Mouse (Mus musculus): ENCODE results near the gene Them7. TPM values are rescaled to one million over a fixed set of nuclear protein-coding genes. Genes with fewer than 3 reads are reported as not detected.

The Them7 gene
- polyA plus RNA-seq, 1 experiment from 2014 or later, result 0.87 TPM

GRCm38 (mm10) chr2:105305876-105306275, 81.8 kb downstream of the Them7 start:
- no peak for ATAC-seq (ENCODE audit: insufficient number of reproducible peaks, insufficient read depth, low FRiP score, low TSS enrichment, low read depth)
- 88% methylated on average over 6 of the region's 6 CpGs for WGBS
- no peak overlapping the region for H3K27ac ChIP-seq
- H3K4me2 ChIP-seq, result no peak overlapping the region
- no peak overlapping the region for H3K4me3 ChIP-seq (replicated peaks)
- 0 out of 2 replicates have a peak, but pooled peaks cover 5% of the 10 kb centered on the region for H3K4me1 ChIP-seq (replicated peaks)
- H3K9me3 ChIP-seq, result no peaks in the 10 kb centered on the region
- peaks cover 7% of the 10 kb centered on the region; the same call in 1 of the 2 replicates for H3K27me3 ChIP-seq
- H3K36me3 ChIP-seq, result no peaks in the 10 kb centered on the region
- no peak overlapping the region for H3K9ac ChIP-seq (replicated peaks)

GRCm38 (mm10) chr2:105311414-105311813, 87.3 kb downstream of the Them7 start:
- Histone ChIP-seq H3K4me1 (replicated peaks) (peaks cover 13% of the 10 kb centered on the region), H3K9me3 (no peaks in the 10 kb centered on the region), H3K27me3 (peaks cover 25% of the 10 kb centered on the region), H3K4me3 (replicated peaks) (no peak overlapping the region), H3K9ac (replicated peaks) (no peak overlapping the region), H3K27ac (no peak overlapping the region), H3K4me2 (no peak overlapping the region), H3K36me3 (no peaks in the 10 kb centered on the region)
- no peak for ATAC-seq (ENCODE audit: insufficient number of reproducible peaks, insufficient read depth, low FRiP score, low TSS enrichment, low read depth)
- WGBS, result 43% methylated on average over 13 of the region's 13 CpGs

GRCm38 (mm10) chr2:105311991-105312390, 87.9 kb downstream of the Them7 start:
- 0 out of 2 replicates have a peak, but pooled peaks have one; percentile 58 for ATAC-seq (ENCODE audit: insufficient number of reproducible peaks, insufficient read depth, low FRiP score, low TSS enrichment, low read depth)
- no peak overlapping the region for H3K27ac ChIP-seq
- no peak overlapping the region for H3K4me2 ChIP-seq
- H3K4me1 ChIP-seq (replicated peaks), result peaks cover 13% of the 10 kb centered on the region
- no peaks in the 10 kb centered on the region for H3K36me3 ChIP-seq
- H3K4me3 ChIP-seq (replicated peaks), result no peak overlapping the region
- peaks cover 25% of the 10 kb centered on the region for H3K27me3 ChIP-seq
- no peak overlapping the region for H3K9ac ChIP-seq (replicated peaks)
- no peaks in the 10 kb centered on the region for H3K9me3 ChIP-seq
- 8% methylated on average over 7 of the region's 7 CpGs for WGBS

- H3K27me3 ChIP-seq, result peaks cover 25% of the 10 kb centered on the region
- no peak overlapping the region for H3K27ac ChIP-seq
- peaks cover 14% of the 10 kb centered on the region for H3K4me1 ChIP-seq (replicated peaks)
- ATAC-seq (ENCODE audit: insufficient number of reproducible peaks, insufficient read depth, low FRiP score, low TSS enrichment, low read depth), result no peak
- H3K9me3 ChIP-seq, result no peaks in the 10 kb centered on the region
- no peak overlapping the region for H3K4me2 ChIP-seq
- 45% methylated on average over 3 of the region's 3 CpGs for WGBS
- no peak overlapping the region for H3K9ac ChIP-seq (replicated peaks)
- no peaks in the 10 kb centered on the region for H3K36me3 ChIP-seq
- H3K4me3 ChIP-seq (replicated peaks), result no peak overlapping the region
These were observed 89.0 kb downstream of the Them7 start for GRCm38 (mm10) chr2:105313077-105313476.

GRCm38 (mm10) chr2:105317556-105318184, 93.5 kb downstream of the Them7 start:
- peaks cover 11% of the 10 kb centered on the region for H3K27me3 ChIP-seq
- 23% methylated on average over 13 of the region's 13 CpGs for WGBS
- H3K4me3 ChIP-seq (replicated peaks), result no peak overlapping the region
- H3K4me2 ChIP-seq, result no peak overlapping the region
- H3K9me3 ChIP-seq, result no peaks in the 10 kb centered on the region
- ATAC-seq (ENCODE audit: insufficient number of reproducible peaks, insufficient read depth, low FRiP score, low TSS enrichment, low read depth), result no peak
- no peaks in the 10 kb centered on the region for H3K36me3 ChIP-seq
- 0 out of 2 replicates have a peak, but pooled peaks cover 5% of the 10 kb centered on the region for H3K4me1 ChIP-seq (replicated peaks)
- H3K27ac ChIP-seq, result no peak overlapping the region
- no peak overlapping the region for H3K9ac ChIP-seq (replicated peaks)

- Histone ChIP-seq H3K9ac (replicated peaks) (no peak overlapping the region), H3K27ac (no peak overlapping the region), H3K27me3 (no peaks in the 10 kb centered on the region), H3K4me3 (replicated peaks) (no peak overlapping the region), H3K4me1 (replicated peaks) (no peaks in the 10 kb centered on the region), H3K36me3 (no peaks in the 10 kb centered on the region), H3K9me3 (no peaks in the 10 kb centered on the region), H3K4me2 (no peak overlapping the region)
- WGBS, result 82% methylated on average over 5 of the region's 5 CpGs
- no peak for ATAC-seq (ENCODE audit: insufficient number of reproducible peaks, insufficient read depth, low FRiP score, low TSS enrichment, low read depth)
These were observed 101.9 kb downstream of the Them7 start for GRCm38 (mm10) chr2:105326067-105326466.

GRCm38 (mm10) chr2:105330024-105330423, 105.9 kb downstream of the Them7 start:
- Histone ChIP-seq H3K27ac (no peak overlapping the region), H3K27me3 (peaks cover 11% of the 10 kb centered on the region; the same call in 1 of the 2 replicates), H3K4me3 (replicated peaks) (no peak overlapping the region), H3K4me2 (no peak overlapping the region), H3K4me1 (replicated peaks) (no peaks in the 10 kb centered on the region), H3K36me3 (no peaks in the 10 kb centered on the region), H3K9ac (replicated peaks) (no peak overlapping the region), H3K9me3 (no peaks in the 10 kb centered on the region)
- no peak for ATAC-seq (ENCODE audit: insufficient number of reproducible peaks, insufficient read depth, low FRiP score, low TSS enrichment, low read depth)
- 90% methylated on average over 4 of the region's 4 CpGs for WGBS

- ATAC-seq (ENCODE audit: insufficient number of reproducible peaks, insufficient read depth, low FRiP score, low TSS enrichment, low read depth), result no peak
- Histone ChIP-seq H3K27me3 (peaks cover 11% of the 10 kb centered on the region; the same call in 1 of the 2 replicates), H3K36me3 (no peaks in the 10 kb centered on the region), H3K9ac (replicated peaks) (no peak overlapping the region), H3K9me3 (no peaks in the 10 kb centered on the region), H3K4me2 (no peak overlapping the region), H3K4me3 (replicated peaks) (no peak overlapping the region), H3K4me1 (replicated peaks) (peaks cover 8% of the 10 kb centered on the region; the same call in 1 of the 2 replicates), H3K27ac (no peak overlapping the region)
- 71% methylated on average over 8 of the region's 8 CpGs for WGBS
These were observed 109.0 kb downstream of the Them7 start for GRCm38 (mm10) chr2:105333107-105333506.

- Histone ChIP-seq H3K9ac (replicated peaks) (no peak overlapping the region), H3K36me3 (no peaks in the 10 kb centered on the region), H3K4me2 (no peak overlapping the region), H3K4me1 (replicated peaks) (peaks cover 8% of the 10 kb centered on the region; the same call in 1 of the 2 replicates), H3K27me3 (peaks cover 11% of the 10 kb centered on the region; the same call in 1 of the 2 replicates), H3K4me3 (replicated peaks) (no peak overlapping the region), H3K9me3 (no peaks in the 10 kb centered on the region), H3K27ac (no peak overlapping the region)
- WGBS, result 45% methylated on average over 10 of the region's 10 CpGs
- ATAC-seq (ENCODE audit: insufficient number of reproducible peaks, insufficient read depth, low FRiP score, low TSS enrichment, low read depth), result peak; percentile 52; the same call in 1 of the 2 replicates
These were observed 110.0 kb downstream of the Them7 start for GRCm38 (mm10) chr2:105333976-105334713.

- Histone ChIP-seq H3K36me3 (no peaks in the 10 kb centered on the region), H3K4me2 (no peak overlapping the region), H3K27ac (no peak overlapping the region), H3K9me3 (no peaks in the 10 kb centered on the region), H3K27me3 (peaks cover 11% of the 10 kb centered on the region; the same call in 1 of the 2 replicates), H3K4me1 (replicated peaks) (peaks cover 8% of the 10 kb centered on the region; the same call in 1 of the 2 replicates), H3K4me3 (replicated peaks) (no peak overlapping the region), H3K9ac (replicated peaks) (no peak overlapping the region)
- ATAC-seq (ENCODE audit: insufficient number of reproducible peaks, insufficient read depth, low FRiP score, low TSS enrichment, low read depth), result no peak
- WGBS, result 83% methylated on average over 2 of the region's 2 CpGs
These were observed 111.5 kb downstream of the Them7 start for GRCm38 (mm10) chr2:105335661-105336060.

- peaks cover 11% of the 10 kb centered on the region; the same call in 1 of the 2 replicates for H3K27me3 ChIP-seq
- ATAC-seq (ENCODE audit: insufficient number of reproducible peaks, insufficient read depth, low FRiP score, low TSS enrichment, low read depth), result no peak
These were observed 112.4 kb downstream of the Them7 start for GRCm38 (mm10) chr2:105336314-105337027.

More at GRCm38 (mm10) chr2:105336314-105337027, 112.4 kb downstream of the Them7 start:
- Histone ChIP-seq H3K4me1 (replicated peaks) (peaks cover 8% of the 10 kb centered on the region; the same call in 1 of the 2 replicates), H3K9ac (replicated peaks) (no peak overlapping the region), H3K27ac (no peak overlapping the region), H3K36me3 (no peaks in the 10 kb centered on the region), H3K4me2 (no peak overlapping the region), H3K9me3 (no peaks in the 10 kb centered on the region), H3K4me3 (replicated peaks) (no peak overlapping the region)
- WGBS, result 13% methylated on average over 12 of the region's 12 CpGs

Measured in limb, embryonic 12.5 days (tissue).